Mouse (Mus musculus) liver, adult 2 months (tissue): ENCODE results near the gene Prok1. TPM values are rescaled to one million over a fixed set of nuclear protein-coding genes. Genes with fewer than 3 reads are reported as not detected.

ENCODE experiments used
- DNase-seq: peaks from one replicate; pipeline ENCODE4 v3.0.0-alpha.2; 2011; ENCODE audit warnings: low read depth, low spot score; ENCODE audit errors: extremely low read depth
- H3K27ac ChIP-seq: fragments of 200-500 bp; replicated peaks from 2 replicates; pipeline ENCODE4 v1.5.1; 2012; ENCODE audit warnings: low read depth, mild to moderate bottlenecking, control low read depth, inconsistent platforms, low read length; ENCODE audit not compliant: insufficient read depth
- H3K27me3 ChIP-seq: fragments of 200-500 bp; 2 replicates; pipeline ENCODE4 v1.6.1; 2012; ENCODE audit warnings: mild to moderate bottlenecking, moderate library complexity, low read length, inconsistent platforms; ENCODE audit not compliant: control insufficient read depth, insufficient read depth
- H3K36me3 ChIP-seq: fragments of 200-500 bp; 2 replicates; pipeline ENCODE4 v1.6.1; 2012; ENCODE audit warnings: low read length, inconsistent platforms; ENCODE audit not compliant: control insufficient read depth, insufficient read depth
- H3K4me1 ChIP-seq: fragments of 200-500 bp; 2 replicates; pipeline ENCODE4 v1.6.1; 2011; ENCODE audit warnings: low read length; ENCODE audit not compliant: control insufficient read depth, insufficient read depth
- H3K4me3 ChIP-seq: fragments of 200-500 bp; 2 replicates; pipeline ENCODE4 v1.5.1; 2011; ENCODE audit warnings: low read depth, mild to moderate bottlenecking, control low read depth, low read length, moderate library complexity; ENCODE audit not compliant: insufficient read depth
- H3K79me2 ChIP-seq: fragments of 200-500 bp; 2 replicates; pipeline ENCODE4 v1.6.1; 2012; ENCODE audit warnings: inconsistent platforms, mild to moderate bottlenecking, low read length, moderate library complexity; ENCODE audit not compliant: control insufficient read depth, insufficient read depth
- H3K9ac ChIP-seq: fragments of 200-500 bp; 2 replicates; pipeline ENCODE4 v1.6.1; 2012; ENCODE audit warnings: low read depth, mild to moderate bottlenecking, control low read depth, inconsistent platforms, low read length
- CTCF ChIP-seq: fragments of 200-500 bp; IDR thresholded peaks from 2 replicates; pipeline ENCODE4 v1.5.1; 2011; ENCODE audit warnings: low read depth, low read length, control low read depth
- POLR2A ChIP-seq: fragments of 200-500 bp; IDR thresholded peaks from 2 replicates; pipeline ENCODE4 v1.6.1; 2011; ENCODE audit warnings: low read length, control low read depth; ENCODE audit not compliant: insufficient read depth; ENCODE audit errors: extremely low read depth
- WGBS: fragments of 180-500 bp; shearing (Covaris S2); methylation state at CpG from one replicate; pipeline ENCODE4 v1.1.7; 2018; 5-methylcytosine and 5-hydroxymethylcytosine counted together
- polyA plus RNA-seq: library from polyadenylated mRNA; depleted of rRNA; stranded (reverse); fragments of >200 nt; gene quantifications from 2 replicates; pipeline ENCODE4 v1.2.3, GENCODE M21; 2012
- total RNA-seq: library from RNA; depleted of rRNA; stranded (reverse); fragments of >200 nt; gene quantifications from 2 replicates; pipeline ENCODE4 v1.2.3, GENCODE M21; 2014

Gene Prok1
- total and polyA plus RNA-seq, 2 experiments, result 1.2 to 5.6 TPM

- no peak overlapping the region for H3K27ac ChIP-seq
- H3K79me2 ChIP-seq, result no peaks in the 10 kb centered on the region
- H3K27me3 ChIP-seq, result no peaks in the 10 kb centered on the region
- peaks cover 36% of the 10 kb centered on the region for H3K4me1 ChIP-seq
- H3K36me3 ChIP-seq, result no peaks in the 10 kb centered on the region
- no peak overlapping the region for H3K9ac ChIP-seq
- no peak for TF ChIP-seq POLR2A
- TF ChIP-seq CTCF, result peak; percentile 78
- peak; percentile 63 for DNase-seq
- H3K4me3 ChIP-seq, result no peak overlapping the region
- WGBS, result 14% methylated on average over 11 of the region's 11 CpGs
Measured at GRCm38 (mm10) chr3:107233351-107233813, 6.1 kb downstream of the Prok1 start.

- Histone ChIP-seq H3K4me3 (no peak overlapping the region), H3K9ac (no peak overlapping the region), H3K4me1 (peaks cover 28% of the 10 kb centered on the region), H3K27ac (no peak overlapping the region), H3K79me2 (no peaks in the 10 kb centered on the region), H3K36me3 (no peaks in the 10 kb centered on the region), H3K27me3 (no peaks in the 10 kb centered on the region)
- DNase-seq, result no peak
- 66% methylated on average over 4 of the region's 4 CpGs for WGBS
- no peak for TF ChIP-seq CTCF
Measured at GRCm38 (mm10) chr3:107231202-107231601, 8.3 kb downstream of the Prok1 start.

GRCm38 (mm10) chr3:107230527-107230926, 9.0 kb downstream of the Prok1 start, which contains the start of gene A630076J17Rik:
Gene A630076J17Rik, plus strand, starts transcription at chr3:107230614.
- Histone ChIP-seq H3K79me2 (no peaks in the 10 kb centered on the region), H3K9ac (no peak within 1 kb of the TSS; the same call in 1 of the 2 replicates), H3K27me3 (no peaks in the 10 kb centered on the region), H3K36me3 (no peaks in the 10 kb centered on the region), H3K4me3 (no peak within 1 kb of the TSS), H3K27ac (peak within 1 kb of the TSS; percentile 67), H3K4me1 (peaks cover 28% of the 10 kb centered on the region)
- 4% methylated on average over 1 of the region's 1 CpGs for WGBS
- no peak for TF ChIP-seq POLR2A
- TF ChIP-seq CTCF, result no peak
- peak; percentile 79 for DNase-seq

- H3K4me1 ChIP-seq, result peaks cover 24% of the 10 kb centered on the region
- TF ChIP-seq CTCF (no peak), POLR2A (no peak)
- peak overlapping the region; percentile 49 for H3K27ac ChIP-seq
- DNase-seq, result peak; percentile 99
- 17% methylated on average over 5 of the region's 5 CpGs for WGBS
- no peaks in the 10 kb centered on the region for H3K79me2 ChIP-seq
- H3K27me3 ChIP-seq, result no peaks in the 10 kb centered on the region
- no peak overlapping the region for H3K9ac ChIP-seq
- H3K36me3 ChIP-seq, result no peaks in the 10 kb centered on the region
- H3K4me3 ChIP-seq, result no peak overlapping the region
Measured at GRCm38 (mm10) chr3:107229822-107230221, 9.7 kb downstream of the Prok1 start.

- no peak for TF ChIP-seq POLR2A
- TF ChIP-seq CTCF, result no peak
- no peaks in the 10 kb centered on the region for H3K36me3 ChIP-seq
- DNase-seq, result peak; percentile 76
- H3K79me2 ChIP-seq, result no peaks in the 10 kb centered on the region
- no peaks in the 10 kb centered on the region for H3K27me3 ChIP-seq
- H3K4me1 ChIP-seq, result peaks cover 19% of the 10 kb centered on the region
- H3K4me3 ChIP-seq, result no peak overlapping the region
- 13% methylated on average over 5 of the region's 5 CpGs for WGBS
- peak overlapping the region; percentile 49 for H3K27ac ChIP-seq
- H3K9ac ChIP-seq, result no peak overlapping the region
Measured at GRCm38 (mm10) chr3:107229221-107229620, 10.3 kb downstream of the Prok1 start.

- Histone ChIP-seq H3K27ac (no peak overlapping the region), H3K27me3 (no peaks in the 10 kb centered on the region), H3K4me1 (peaks cover 18% of the 10 kb centered on the region), H3K4me3 (no peak overlapping the region), H3K9ac (no peak overlapping the region), H3K36me3 (no peaks in the 10 kb centered on the region), H3K79me2 (no peaks in the 10 kb centered on the region)
- WGBS, result 67% methylated on average over 5 of the region's 5 CpGs
- DNase-seq, result no peak
- TF ChIP-seq POLR2A (no peak), CTCF (no peak)
Measured at GRCm38 (mm10) chr3:107225820-107226219, 13.7 kb downstream of the Prok1 start.
